Mouse (Mus musculus): ENCODE results near the gene Tmem139. TPM values are rescaled to one million over a fixed set of nuclear protein-coding genes. Genes with fewer than 3 reads are reported as not detected.

Tmem139 gene
- polyA plus RNA-seq (2012; fragmentation: generic; extraction: Trizol) = under 1 TPM; 0.02 to 0.05 TPM

GRCm38 (mm10) chr6:42261524-42262170, at the start of gene Tmem139:
TSS of gene Tmem139 (plus strand) at chr6:42261970.

GRCm38 (mm10) chr6:42215028-42215427, 46.7 kb upstream of the Tmem139 start, which contains the start of gene Tas2r144:
TSS of gene Tas2r144 (plus strand) at chr6:42215328.

GRCm38 (mm10) chr6:42245711-42246353, 15.9 kb upstream of the Tmem139 start, which contains the start of gene Gstk1:
TSS of gene Gstk1 (plus strand) at chr6:42245935.

GRCm38 (mm10) chr6:42264626-42265312, 3.0 kb downstream of the Tmem139 start, which contains the start of gene Casp2:
TSS of gene Casp2 (plus strand) at chr6:42264985.

GRCm38 (mm10) chr6:42286448-42286847, 24.7 kb downstream of the Tmem139 start, which contains the start of gene Clcn1:
TSS of gene Clcn1 (plus strand) at chr6:42286685.

Other genes with a start within 250 kb of the Tmem139 start
- gene Sva, start 223.6 kb upstream of the Tmem139 start, polyA plus RNA-seq (2012; fragmentation: generic; extraction: Trizol) = not detected
- not detected for gene Tas2r139, start 121.0 kb upstream of the Tmem139 start, polyA plus RNA-seq (2012; fragmentation: generic; extraction: Trizol)
- gene Tas2r144, start 46.6 kb upstream of the Tmem139 start, polyA plus RNA-seq (2012; fragmentation: generic; extraction: Trizol) = under 1 TPM in 1 of 2 experiments, not detected in 1; 0.05 TPM
- not detected for gene Gstk1, start 16.0 kb upstream of the Tmem139 start, polyA plus RNA-seq (2012; fragmentation: generic; extraction: Trizol)
- 1 to 10 TPM; 1.8 to 8.5 TPM for gene Casp2, start 3.0 kb downstream of the Tmem139 start, polyA plus RNA-seq (2012; fragmentation: generic; extraction: Trizol)
- gene Clcn1, start 24.7 kb downstream of the Tmem139 start, polyA plus RNA-seq (2012; fragmentation: generic; extraction: Trizol) = under 1 TPM; 0.26 to 0.51 TPM
- 10 to 100 TPM in 1 of 2 experiments, 1 to 10 TPM in 1; 7.5 to 13.9 TPM for gene Fam131b, start 62.7 kb downstream of the Tmem139 start, polyA plus RNA-seq (2012; fragmentation: generic; extraction: Trizol)
- 100 to 1,000 TPM; 273 to 364 TPM for gene Zyx, start 87.7 kb downstream of the Tmem139 start, polyA plus RNA-seq (2012; fragmentation: generic; extraction: Trizol)
- gene Epha1, start 111.3 kb downstream of the Tmem139 start, polyA plus RNA-seq (2012; fragmentation: generic; extraction: Trizol) = under 1 TPM; 0.09 to 0.54 TPM
- gene Tas2r143, start 138.3 kb downstream of the Tmem139 start, polyA plus RNA-seq (2012; fragmentation: generic; extraction: Trizol) = under 1 TPM in 1 of 2 experiments, not detected in 1; 0.05 TPM
- not detected for gene Tas2r135, start 143.5 kb downstream of the Tmem139 start, polyA plus RNA-seq (2012; fragmentation: generic; extraction: Trizol)
- under 1 TPM in 1 of 2 experiments, not detected in 1; 0.09 TPM for gene Tas2r126, start 172.6 kb downstream of the Tmem139 start, polyA plus RNA-seq (2012; fragmentation: generic; extraction: Trizol)
- not detected for gene Olfr458, start 203.2 kb downstream of the Tmem139 start, polyA plus RNA-seq (2012; fragmentation: generic; extraction: Trizol)
- under 1 TPM in 1 of 2 experiments, not detected in 1; 0.04 TPM for gene Olfr457, start 214.4 kb downstream of the Tmem139 start, polyA plus RNA-seq (2012; fragmentation: generic; extraction: Trizol)
- gene Olfr456, start 225.2 kb downstream of the Tmem139 start, polyA plus RNA-seq (2012; fragmentation: generic; extraction: Trizol) = under 1 TPM in 1 of 2 experiments, not detected in 1; 0.06 TPM

Measured in C3H10T1/2 (cell line).